Mouse (Mus musculus) heart, postnatal 14 days (tissue): ENCODE results near the gene 4930568D16Rik. TPM values are rescaled to one million over a fixed set of nuclear protein-coding genes. Genes with fewer than 3 reads are reported as not detected.

ENCODE experiments used
- DNase-seq, 2 experiments: peaks; one replicate each; pipeline ENCODE4 v3.0.0; 2021 to 2022
- intact Hi-C: fragments of 180-260 bp; cut with DNase I; formaldehyde crosslinking; loops from one replicate; pipeline ENCODE4 v1.15.1; 2025
- total RNA-seq, 2 experiments: library from RNA; stranded (reverse); gene quantifications; 2 replicates each; pipeline ENCODE4 v1.2.3; 2021

Gene 4930568D16Rik
- total RNA-seq, 2 experiments from 2014 or later, result not detected

DNA sequence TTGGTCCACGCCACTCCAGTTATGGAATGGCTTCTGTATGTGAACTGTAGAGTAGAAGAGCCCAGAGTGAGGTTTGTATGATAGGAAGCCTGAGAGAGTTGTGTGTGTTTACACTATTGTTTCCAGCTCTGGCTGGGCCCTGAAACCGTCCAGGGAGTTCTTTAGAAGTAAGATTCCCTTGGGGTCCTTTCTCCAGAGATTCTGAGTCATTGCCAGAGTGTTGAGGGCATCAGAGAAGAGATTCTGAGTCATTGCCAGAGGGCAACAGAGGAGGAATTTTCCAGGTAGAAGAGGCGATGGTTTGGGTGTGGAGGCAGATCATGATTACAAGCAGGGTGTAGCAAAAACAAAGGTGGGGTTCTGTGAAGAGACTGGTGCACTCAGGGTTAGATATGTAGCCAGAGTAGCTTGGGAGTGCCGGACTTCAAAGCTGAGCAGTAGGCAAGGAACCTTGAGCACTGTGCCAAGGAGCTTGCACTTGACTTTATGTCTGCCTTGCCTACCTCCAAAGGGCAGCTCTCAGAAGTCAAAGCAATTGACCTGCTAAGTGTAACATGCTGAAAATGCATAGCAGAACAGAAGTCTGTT is 57.5 kb downstream of the 4930568D16Rik start:
- no peak for DNase-seq
- intact Hi-C loops, result no loop called here

DNA sequence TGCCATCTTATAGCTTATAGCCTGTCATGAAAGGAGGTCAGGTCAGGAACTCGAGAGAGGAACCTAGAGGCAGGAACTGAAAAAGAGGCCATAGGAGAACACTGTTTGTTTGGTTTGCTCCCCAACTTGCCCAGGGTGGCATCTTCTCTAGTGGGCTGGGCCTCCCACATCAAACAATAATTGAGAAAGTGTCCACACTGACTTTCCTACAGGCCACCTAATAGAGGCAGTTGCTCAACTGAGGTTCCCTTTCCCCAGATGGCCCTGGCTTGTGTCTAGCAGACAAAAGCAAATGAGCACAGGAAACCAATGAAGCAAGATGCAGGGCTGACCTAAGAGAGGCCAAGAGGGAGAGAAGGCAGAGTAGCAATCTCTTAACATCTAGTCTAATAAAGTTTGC is 59.4 kb downstream of the 4930568D16Rik start:
- DNase-seq, result no peak
- intact Hi-C loops, result no loop called here

Other genes with a start within 250 kb of the 4930568D16Rik start
- 100 to 1,000 TPM; 134 to 139 TPM for gene Rab14, start 166.6 kb downstream of the 4930568D16Rik start, total RNA-seq
- 100 to 1,000 TPM; 271 to 430 TPM for gene Gsn, start 111.3 kb downstream of the 4930568D16Rik start, total RNA-seq
- 10 to 100 TPM; 65.0 to 72.0 TPM for gene Stom, start 30.8 kb downstream of the 4930568D16Rik start, total RNA-seq
- gene 4930402F06Rik, start 29.4 kb upstream of the 4930568D16Rik start, total RNA-seq, result not detected
- gene Ggta1, start 95.5 kb upstream of the 4930568D16Rik start, total RNA-seq, result 10 to 100 TPM; 25.1 to 26.3 TPM
- gene Dab2ip, start 190.5 kb upstream of the 4930568D16Rik start, total RNA-seq, result 10 to 100 TPM; 51.1 to 55.8 TPM